Mouse (Mus musculus) lung, embryonic 14.5 days (tissue): ENCODE results near the gene Zc3h6. TPM values are rescaled to one million over a fixed set of nuclear protein-coding genes. Genes with fewer than 3 reads are reported as not detected.
"Not testable (repeated sequence)": the region's sequence is repeated elsewhere in the genome, so short reads cannot be mapped to it uniquely, and the experiment has no call there.

Experiments
- ATAC-seq: fragments of 200-750 bp; cut with Nextera tagmentation; 2 replicates; pipeline ENCODE4 v1.8.0; 2017; ENCODE audit warnings: mild to moderate bottlenecking, moderate TSS enrichment, moderate library complexity; ENCODE audit not compliant: insufficient read depth
- DNase-seq: peaks from one replicate; pipeline ENCODE4 v3.0.0-alpha.2; 2015
- H3K27ac ChIP-seq: fragments of 300-500 bp; sonication (generic); 2 replicates; pipeline ENCODE4 v1.5.1; 2014; ENCODE audit warnings: low read depth, mild to moderate bottlenecking, moderate library complexity
- H3K27me3 ChIP-seq: fragments of 300-500 bp; sonication (generic); 2 replicates; pipeline ENCODE4 v1.6.1; 2014; ENCODE audit warnings: low read length, control low read depth; ENCODE audit not compliant: insufficient read depth
- H3K36me3 ChIP-seq: fragments of 300-500 bp; sonication (generic); 2 replicates; pipeline ENCODE4 v1.6.1; 2014; ENCODE audit warnings: control low read depth; ENCODE audit not compliant: insufficient read depth
- H3K4me1 ChIP-seq: fragments of 300-500 bp; sonication (generic); 2 replicates; pipeline ENCODE4 v1.6.1; 2014; ENCODE audit warnings: antibody characterized with exemption, control low read depth; ENCODE audit not compliant: insufficient read depth
- H3K4me2 ChIP-seq: fragments of 300-500 bp; sonication (generic); 2 replicates; pipeline ENCODE4 v1.6.1; 2014; ENCODE audit warnings: mild to moderate bottlenecking
- H3K4me3 ChIP-seq: fragments of 300-500 bp; sonication (generic); 2 replicates; pipeline ENCODE4 v1.5.1; 2014; ENCODE audit warnings: low read depth, low read length
- H3K9ac ChIP-seq: fragments of 300-500 bp; sonication (generic); 2 replicates; pipeline ENCODE4 v1.6.1; 2014
- H3K9me3 ChIP-seq: fragments of 300-500 bp; sonication (generic); 2 replicates; pipeline ENCODE4 v1.6.1; 2016; ENCODE audit warnings: low read depth, low read length, control low read depth
- CTCF ChIP-seq: IDR thresholded peaks from 2 replicates; pipeline ENCODE4 v1.5.1; 2016; ENCODE audit warnings: antibody characterized with exemption, low read depth
- WGBS: fragments of 180-500 bp; shearing (Covaris S2); extraction: QIAGEN DNeasy Blood & Tissue Kit; methylation state at CpG from one replicate; pipeline ENCODE4 v1.1.7; 2014; 5-methylcytosine and 5-hydroxymethylcytosine counted together
- polyA plus RNA-seq: library from polyadenylated mRNA; unstranded; fragments of >200 nt; fragmentation: Nextera tagmentation; extraction: Ambion mirVana; gene quantifications from 2 replicates; pipeline ENCODE4 v1.2.1, GENCODE M21; 2014

The Zc3h6 gene
- polyA plus RNA-seq, 1 experiment from 2014 or later = 1.6 TPM

DNA sequence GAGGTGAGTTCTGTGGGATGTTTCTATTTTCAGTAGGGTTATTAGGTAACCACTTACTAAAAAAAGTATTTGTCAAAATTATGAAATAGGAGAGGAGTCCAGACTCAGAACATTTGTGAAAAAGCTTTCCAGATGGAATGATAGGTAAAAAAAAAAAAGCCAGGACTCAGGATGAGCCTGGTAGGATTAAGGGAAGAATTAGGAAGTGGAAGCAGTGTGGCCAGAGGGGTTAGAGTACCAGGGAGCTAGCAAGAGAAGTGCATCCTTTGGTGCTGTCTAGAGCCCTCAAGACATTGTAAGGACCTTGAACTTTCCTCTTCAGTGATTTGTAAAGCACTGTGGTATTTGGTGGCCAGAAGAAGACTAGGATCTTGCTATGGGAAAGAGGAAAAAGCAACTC is 5.1 kb downstream of the Zc3h6 start:
- Histone ChIP-seq H3K36me3 (no peaks in the 10 kb centered on the region), H3K27ac (no peak overlapping the region), H3K27me3 (no peaks in the 10 kb centered on the region), H3K4me1 (no peaks in the 10 kb centered on the region), H3K4me3 (no peak overlapping the region), H3K9ac (no peak overlapping the region), H3K9me3 (no peaks in the 10 kb centered on the region), H3K4me2 (no peak overlapping the region)
- ATAC-seq (no peak), DNase-seq (no peak)
- TF ChIP-seq CTCF = no peak

DNA sequence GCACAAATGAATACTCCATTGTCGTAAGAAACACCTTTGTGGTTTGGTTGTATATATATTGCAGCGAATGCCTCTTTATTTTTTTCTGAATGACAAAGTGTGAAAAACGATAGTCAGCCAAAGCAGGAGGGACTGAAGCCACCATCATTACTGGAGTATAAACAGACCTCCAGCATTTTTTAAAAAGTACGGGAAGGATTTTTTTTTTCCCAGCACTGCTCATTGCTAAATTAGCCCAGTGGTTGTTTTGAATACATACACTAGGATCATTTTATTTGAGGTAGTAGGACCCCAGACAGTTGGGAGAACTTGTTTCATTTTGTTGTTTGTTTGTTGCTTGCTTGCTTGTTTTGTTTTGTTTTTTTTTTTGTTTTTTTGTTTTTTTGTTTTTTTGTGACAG is 8.4 kb downstream of the Zc3h6 start:
- Histone ChIP-seq H3K9ac (no peak overlapping the region), H3K4me2 (no peak overlapping the region), H3K27me3 (no peaks in the 10 kb centered on the region), H3K27ac (no peak overlapping the region), H3K36me3 (no peaks in the 10 kb centered on the region), H3K4me1 (no peaks in the 10 kb centered on the region), H3K4me3 (no peak overlapping the region), H3K9me3 (no peaks in the 10 kb centered on the region)
- DNase-seq (no peak), ATAC-seq (no peak)
- TF ChIP-seq CTCF = no peak
- 41% methylated on average over 4 of the region's 4 CpGs for WGBS

DNA sequence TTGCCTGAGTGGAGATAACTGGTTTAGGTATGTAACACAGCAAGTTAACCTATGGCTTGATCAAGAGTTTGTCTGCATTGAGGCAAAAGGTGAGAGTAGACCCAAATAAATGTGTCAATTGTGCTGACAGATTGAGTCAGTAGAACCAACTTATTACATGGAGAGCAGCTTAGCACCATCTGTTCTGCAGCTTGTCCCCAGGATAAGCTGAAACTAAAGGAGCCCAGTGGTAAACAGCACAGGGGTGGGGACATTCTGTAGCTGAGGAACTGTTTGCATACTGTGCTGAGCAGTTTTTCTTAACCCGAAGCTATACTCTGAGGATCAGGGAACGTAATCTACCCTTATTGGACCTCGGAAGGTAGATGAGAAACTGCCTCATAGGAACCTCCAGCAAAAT is 17.5 kb downstream of the Zc3h6 start:
- Histone ChIP-seq H3K27ac (no peak overlapping the region), H3K9me3 (no peaks in the 10 kb centered on the region), H3K4me2 (no peak overlapping the region), H3K36me3 (no peaks in the 10 kb centered on the region), H3K4me3 (no peak overlapping the region), H3K9ac (no peak overlapping the region), H3K4me1 (no peaks in the 10 kb centered on the region), H3K27me3 (no peaks in the 10 kb centered on the region)
- WGBS = 76% methylated on average over 3 of the region's 3 CpGs
- no peak for ATAC-seq
- DNase-seq = no peak
- no peak for TF ChIP-seq CTCF

DNA sequence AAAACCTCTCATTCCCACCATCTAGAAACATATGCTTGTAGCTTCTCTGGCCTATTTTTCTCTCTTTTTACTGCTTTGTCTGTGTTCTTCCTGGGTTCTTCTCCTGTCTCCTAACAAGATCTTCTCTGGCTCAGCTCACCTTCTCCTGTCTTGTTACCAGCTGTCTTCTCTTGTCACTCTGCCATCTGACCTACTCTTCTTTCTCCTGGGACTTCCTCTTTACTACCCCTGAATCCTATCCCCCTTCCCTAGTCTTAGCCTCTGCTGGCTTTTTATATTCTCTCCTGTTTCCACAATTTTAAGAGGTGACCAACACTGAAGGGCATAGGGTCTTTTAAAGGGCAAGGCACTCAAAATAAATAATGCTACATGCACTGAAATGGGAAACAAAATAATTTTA is 37.7 kb downstream of the Zc3h6 start:
- Histone ChIP-seq H3K4me1 (no peaks in the 10 kb centered on the region), H3K4me3 (no peak overlapping the region), H3K36me3 (no peaks in the 10 kb centered on the region), H3K27ac (no peak overlapping the region), H3K9ac (no peak overlapping the region), H3K9me3 (no peaks in the 10 kb centered on the region), H3K27me3 (no peaks in the 10 kb centered on the region), H3K4me2 (no peak overlapping the region)
- no peak for TF ChIP-seq CTCF
- no peak for DNase-seq
- ATAC-seq = no peak

DNA sequence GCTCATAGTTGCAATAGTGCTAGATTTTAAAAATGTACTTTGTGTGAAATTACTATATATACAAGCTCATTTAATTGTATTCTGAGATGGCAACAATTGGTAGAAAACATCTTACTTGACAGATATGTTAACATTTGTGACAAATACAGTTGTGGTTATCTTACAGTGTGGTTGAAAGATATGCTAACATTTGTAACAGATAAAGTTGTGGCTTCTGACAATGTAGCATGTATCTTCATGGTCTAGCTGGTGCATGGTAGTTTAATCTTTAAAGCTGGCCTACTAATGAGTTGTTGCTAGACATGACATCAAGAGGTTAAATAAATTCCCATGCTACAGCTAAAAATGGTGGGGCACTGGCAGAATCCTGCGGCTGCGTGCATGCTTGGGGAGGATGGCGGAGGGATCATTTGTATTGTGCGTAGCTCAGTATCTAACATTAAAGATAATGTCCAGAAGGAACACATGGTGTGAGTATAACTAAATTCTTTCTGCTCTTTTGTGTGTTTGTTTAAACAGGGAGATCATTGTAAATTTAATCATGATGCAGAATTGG is 39.1 kb downstream of the Zc3h6 start:
- Histone ChIP-seq H3K9ac (no peak overlapping the region), H3K9me3 (no peaks in the 10 kb centered on the region), H3K4me2 (no peak overlapping the region), H3K4me1 (no peaks in the 10 kb centered on the region), H3K36me3 (no peaks in the 10 kb centered on the region), H3K4me3 (no peak overlapping the region), H3K27me3 (no peaks in the 10 kb centered on the region), H3K27ac (no peak overlapping the region)
- 59% methylated on average over 4 of the region's 4 CpGs for WGBS
- no peak for TF ChIP-seq CTCF
- no peak for DNase-seq
- no peak for ATAC-seq

DNA sequence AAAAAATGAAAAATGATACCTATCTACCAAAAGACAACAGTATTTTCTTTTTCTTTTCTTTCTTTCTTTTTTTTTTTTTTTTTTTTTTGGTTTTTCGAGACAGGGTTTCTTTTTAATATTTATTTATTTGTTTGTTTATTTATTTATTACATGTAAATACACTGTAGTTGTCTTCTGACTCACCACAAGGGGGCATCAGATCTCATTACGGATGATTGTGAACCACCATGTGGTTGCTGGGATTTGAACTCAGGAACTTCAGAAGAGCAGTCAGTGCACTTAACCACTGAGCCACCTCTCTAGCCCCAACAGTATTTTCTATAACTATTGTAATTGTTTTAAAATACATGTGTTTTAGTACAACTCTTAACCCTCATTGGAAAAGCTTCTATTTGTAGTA is 41.7 kb downstream of the Zc3h6 start:
- not testable (repeated sequence) for H3K4me1 ChIP-seq, H3K9me3 ChIP-seq, DNase-seq, H3K27ac ChIP-seq, H3K4me3 ChIP-seq, H3K36me3 ChIP-seq, H3K9ac ChIP-seq, ATAC-seq, H3K27me3 ChIP-seq, H3K4me2 ChIP-seq
- peak; percentile 43 for TF ChIP-seq CTCF
- WGBS = 84% methylated on average over 2 of the region's 2 CpGs

DNA sequence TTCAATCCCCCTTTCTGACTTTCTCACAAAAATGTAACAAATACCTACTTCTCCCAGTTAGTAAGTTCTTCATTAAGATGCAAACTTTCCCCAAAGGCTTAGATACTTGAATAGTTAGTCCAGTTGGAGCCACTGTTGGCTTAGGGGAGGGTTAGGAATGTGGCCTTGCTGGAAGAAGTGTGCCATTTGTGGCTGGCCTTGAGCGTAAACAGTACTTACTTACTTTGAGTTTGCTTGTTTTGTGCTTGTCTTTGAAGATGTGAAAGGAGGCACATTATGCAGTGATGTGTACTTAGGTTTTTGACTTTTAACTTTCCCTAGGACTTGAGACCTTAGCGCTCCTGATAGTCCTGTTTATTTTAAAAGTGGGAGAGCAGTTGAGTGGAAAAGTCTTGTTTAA is 52.9 kb downstream of the Zc3h6 start:
- ATAC-seq (no peak), DNase-seq (peak; percentile 37)
- TF ChIP-seq CTCF = no peak
- no peak overlapping the region for H3K9ac ChIP-seq
- no peak overlapping the region for H3K4me2 ChIP-seq
- H3K27me3 ChIP-seq = no peaks in the 10 kb centered on the region
- 27% methylated on average over 2 of the region's 2 CpGs for WGBS
- no peak overlapping the region for H3K4me3 ChIP-seq
- no peaks in the 10 kb centered on the region for H3K4me1 ChIP-seq
- no peaks in the 10 kb centered on the region for H3K36me3 ChIP-seq
- H3K27ac ChIP-seq = no peak overlapping the region; the same call in 1 of the 2 replicates
- no peaks in the 10 kb centered on the region for H3K9me3 ChIP-seq

DNA sequence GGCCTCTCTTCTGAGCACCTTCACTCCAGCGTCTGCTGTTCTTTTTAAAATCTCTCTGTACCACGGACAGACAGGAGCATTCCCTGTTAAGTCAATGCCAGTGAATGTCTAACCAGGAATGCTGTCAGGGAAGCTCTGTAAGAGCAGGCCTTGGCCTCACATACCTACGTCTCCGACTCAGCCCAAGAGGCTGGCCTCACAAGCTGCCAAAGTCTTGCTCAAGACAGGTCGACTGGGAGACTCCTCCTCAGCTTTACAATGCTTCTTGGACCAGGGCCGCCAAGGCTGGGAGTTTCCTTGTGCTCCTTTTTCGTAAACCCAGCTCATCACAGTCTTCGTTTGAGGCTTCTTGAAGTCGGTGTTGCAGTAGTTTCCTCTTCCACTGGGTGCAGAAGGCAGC is 57.6 kb downstream of the Zc3h6 start:
- Histone ChIP-seq H3K36me3 (no peaks in the 10 kb centered on the region), H3K27me3 (no peaks in the 10 kb centered on the region), H3K4me3 (no peak overlapping the region), H3K4me2 (no peak overlapping the region), H3K9me3 (no peaks in the 10 kb centered on the region), H3K27ac (no peak overlapping the region), H3K4me1 (no peaks in the 10 kb centered on the region), H3K9ac (no peak overlapping the region)
- DNase-seq = peak; percentile 10
- ATAC-seq = no peak
- no peak for TF ChIP-seq CTCF
- WGBS = 59% methylated on average over 9 of the region's 9 CpGs
